Mouse (Mus musculus) lung, adult 2 months (tissue): Measurements from ENCODE around the gene Rassf1. TPM values are rescaled to one million over a fixed set of nuclear protein-coding genes. Genes with fewer than 3 reads are reported as not detected.

Source experiments
- DNase-seq: peaks from one replicate; pipeline ENCODE4 v3.0.0; 2022
- H3K4me1 ChIP-seq: fragments of 200-500 bp; 2 replicates; pipeline ENCODE4 v1.6.1; 2011; ENCODE audit warnings: low read length; ENCODE audit not compliant: control insufficient read depth, insufficient read depth
- H3K4me3 ChIP-seq: fragments of 200-500 bp; replicated peaks from 2 replicates; pipeline ENCODE3; 2011; ENCODE audit warnings: low read depth, mild to moderate bottlenecking, control low read depth, low read length; ENCODE audit errors: extremely low read depth
- CTCF ChIP-seq: fragments of 200-500 bp; IDR thresholded peaks from 2 replicates; pipeline ENCODE4 v1.5.1; 2011; ENCODE audit warnings: mild to moderate bottlenecking, low read length, control low read depth; ENCODE audit not compliant: insufficient read depth
- POLR2A ChIP-seq: fragments of 200-500 bp; IDR thresholded peaks from 2 replicates; pipeline ENCODE4 v1.6.1; 2011; ENCODE audit warnings: low read depth, mild to moderate bottlenecking, control low read depth, low read length, borderline replicate concordance; ENCODE audit errors: extremely low read depth
- WGBS: fragments of 180-500 bp; shearing (Covaris S2); methylation state at CpG from one replicate; pipeline ENCODE4 v1.1.7; 2018; 5-methylcytosine and 5-hydroxymethylcytosine counted together
- polyA plus RNA-seq: library from polyadenylated mRNA; depleted of rRNA; stranded (reverse); fragments of >200 nt; gene quantifications from 2 replicates; pipeline ENCODE4 v1.2.3, GENCODE M21; 2012; rRNA removed

Rassf1 gene
- polyA plus RNA-seq: 43.7 and 45.5 TPM in 2 replicates

GRCm38 (mm10) chr9:107551117-107551889 is at the start of gene Rassf1:
Gene Rassf1, plus strand, starts transcription at chr9:107551555.
- Histone ChIP-seq H3K4me3 (peak within 1 kb of the TSS; percentile 61), H3K4me1 (peaks cover 19% of the 10 kb centered on the region)
- WGBS: 3% methylated on average over 63 of the region's 63 CpGs
- TF ChIP-seq POLR2A: peak; percentile 42; the same call in 1 of the 2 replicates
- no peak for TF ChIP-seq CTCF
- DNase-seq: peak; percentile 68

- DNase-seq: no peak
- 82% methylated on average over 12 of the region's 12 CpGs for WGBS
- Histone ChIP-seq H3K4me3 (no peak overlapping the region), H3K4me1 (no peaks in the 10 kb centered on the region)
- TF ChIP-seq POLR2A (no peak), CTCF (no peak)
These were observed 49.1 kb upstream of the Rassf1 start for GRCm38 (mm10) chr9:107502131-107502846.

- H3K4me3 ChIP-seq: no peak overlapping the region
- DNase-seq: no peak
- no peak for TF ChIP-seq POLR2A
- no peak for TF ChIP-seq CTCF
- H3K4me1 ChIP-seq: no peaks in the 10 kb centered on the region
- 76% methylated on average over 19 of the region's 19 CpGs for WGBS
These were observed 46.5 kb upstream of the Rassf1 start for GRCm38 (mm10) chr9:107504662-107505537.

GRCm38 (mm10) chr9:107508266-107508665 is 43.1 kb upstream of the Rassf1 start:
- Histone ChIP-seq H3K4me3 (no peak overlapping the region), H3K4me1 (no peaks in the 10 kb centered on the region)
- TF ChIP-seq CTCF: no peak
- TF ChIP-seq POLR2A: no peak
- DNase-seq: no peak
- WGBS: 50% methylated on average over 10 of the region's 10 CpGs

- DNase-seq: no peak
- WGBS: 71% methylated on average over 14 of the region's 14 CpGs
- Histone ChIP-seq H3K4me1 (no peaks in the 10 kb centered on the region), H3K4me3 (no peak overlapping the region)
- TF ChIP-seq POLR2A: no peak
- TF ChIP-seq CTCF: no peak
These were observed 40.8 kb upstream of the Rassf1 start for GRCm38 (mm10) chr9:107510384-107511100.

GRCm38 (mm10) chr9:107511436-107511835 is 39.9 kb upstream of the Rassf1 start:
- TF ChIP-seq POLR2A: no peak
- no peak for TF ChIP-seq CTCF
- 55% methylated on average over 8 of the region's 8 CpGs for WGBS
- no peak overlapping the region for H3K4me3 ChIP-seq

GRCm38 (mm10) chr9:107512326-107512725 is 39.0 kb upstream of the Rassf1 start:
- no peak for DNase-seq
- Histone ChIP-seq H3K4me1 (no peaks in the 10 kb centered on the region), H3K4me3 (no peak overlapping the region)
- 83% methylated on average over 16 of the region's 16 CpGs for WGBS
- no peak for TF ChIP-seq POLR2A
- TF ChIP-seq CTCF: no peak

More at GRCm38 (mm10) chr9:107511436-107511835, 39.9 kb upstream of the Rassf1 start:
- H3K4me1 ChIP-seq: no peaks in the 10 kb centered on the region
- no peak for DNase-seq

GRCm38 (mm10) chr9:107514303-107514955 is 36.9 kb upstream of the Rassf1 start:
- Histone ChIP-seq H3K4me3 (no peak overlapping the region), H3K4me1 (no peaks in the 10 kb centered on the region)
- 18% methylated on average over 14 of the region's 14 CpGs for WGBS
- DNase-seq: peak; percentile 80
- TF ChIP-seq POLR2A (no peak), CTCF (peak; percentile 92)

GRCm38 (mm10) chr9:107520331-107520730 is 31.0 kb upstream of the Rassf1 start:
- 67% methylated on average over 6 of the region's 6 CpGs for WGBS
- TF ChIP-seq CTCF (no peak), POLR2A (no peak)
- Histone ChIP-seq H3K4me3 (no peak overlapping the region), H3K4me1 (no peaks in the 10 kb centered on the region)
- no peak for DNase-seq
